Mouse (Mus musculus): ENCODE measurements at regions not wholly inside any gene's neighbourhood (a gene's known extent, or its start where the extent isn't known, plus 50 kb on each side); places are given as distances from the start of the nearest gene placed in this dataset.

- Histone ChIP-seq H3K36me3 (ENCODE audit: insufficient read depth) (no peaks in the 10 kb centered on the region), H3K9ac (no peak overlapping the region), H3K27ac (ENCODE audit: low read depth) (no peak overlapping the region), H3K27me3 (ENCODE audit: insufficient read depth, low read length) (peaks cover 10% of the 10 kb centered on the region), H3K4me1 (ENCODE audit: insufficient read depth) (0 out of 2 replicates have a peak, but pooled peaks cover 3% of the 10 kb centered on the region), H3K4me2 (no peak overlapping the region), H3K4me3 (ENCODE audit: low read depth, low read length) (no peak overlapping the region), H3K9me3 (ENCODE audit: low read depth, low read length) (no peaks in the 10 kb centered on the region)
- WGBS = 35% methylated on average over 3 of the region's 3 CpGs
- peak; percentile 19 for DNase-seq
- no peak for ATAC-seq (ENCODE audit: insufficient read depth)
- no peak for TF ChIP-seq CTCF (IDR thresholded peaks at IDR 0.05; ENCODE audit: low read depth)
Measured at GRCm38 (mm10) chr2:178631336-178631735, 201.0 kb downstream of the Cdh26 start.

- Histone ChIP-seq H3K36me3 (ENCODE audit: insufficient read depth) (no peaks in the 10 kb centered on the region), H3K9me3 (ENCODE audit: low read depth, low read length) (no peaks in the 10 kb centered on the region), H3K4me2 (no peak overlapping the region), H3K4me3 (ENCODE audit: low read depth, low read length) (no peak overlapping the region), H3K27me3 (ENCODE audit: insufficient read depth, low read length) (peaks cover 8% of the 10 kb centered on the region), H3K9ac (no peak overlapping the region), H3K4me1 (ENCODE audit: insufficient read depth) (0 out of 2 replicates have a peak, but pooled peaks cover 3% of the 10 kb centered on the region), H3K27ac (ENCODE audit: low read depth) (no peak overlapping the region)
- 51% methylated on average over 12 of the region's 12 CpGs for WGBS
- DNase-seq (peak; percentile 43), ATAC-seq (ENCODE audit: insufficient read depth) (no peak)
- TF ChIP-seq CTCF (IDR thresholded peaks at IDR 0.05; ENCODE audit: low read depth) = no peak
Measured at GRCm38 (mm10) chr2:178631966-178632365, 201.6 kb downstream of the Cdh26 start.

GRCm38 (mm10) chr2:178632831-178633585 lies 202.7 kb downstream of the Cdh26 start:
- peak; percentile 13 for DNase-seq
- no peak for TF ChIP-seq CTCF (IDR thresholded peaks at IDR 0.05; ENCODE audit: low read depth)
- Histone ChIP-seq H3K4me1 (ENCODE audit: insufficient read depth) (0 out of 2 replicates have a peak, but pooled peaks cover 3% of the 10 kb centered on the region), H3K27me3 (ENCODE audit: insufficient read depth, low read length) (peaks cover 6% of the 10 kb centered on the region), H3K36me3 (ENCODE audit: insufficient read depth) (no peaks in the 10 kb centered on the region), H3K9ac (no peak overlapping the region), H3K9me3 (ENCODE audit: low read depth, low read length) (no peaks in the 10 kb centered on the region), H3K27ac (ENCODE audit: low read depth) (no peak overlapping the region), H3K4me2 (no peak overlapping the region), H3K4me3 (ENCODE audit: low read depth, low read length) (no peak overlapping the region)
- WGBS = 79% methylated on average over 13 of the region's 13 CpGs
- ATAC-seq (ENCODE audit: insufficient read depth) = no peak

GRCm38 (mm10) chr2:178634116-178634515 lies 203.8 kb downstream of the Cdh26 start:
- no peak for TF ChIP-seq CTCF (IDR thresholded peaks at IDR 0.05; ENCODE audit: low read depth)
- no peak overlapping the region for H3K4me3 ChIP-seq (ENCODE audit: low read depth, low read length)
- no peak overlapping the region for H3K4me2 ChIP-seq
- H3K9ac ChIP-seq = no peak overlapping the region
- no peaks in the 10 kb centered on the region for H3K36me3 ChIP-seq (ENCODE audit: insufficient read depth)
- WGBS = 40% methylated on average over 10 of the region's 10 CpGs
- no peaks in the 10 kb centered on the region for H3K9me3 ChIP-seq (ENCODE audit: low read depth, low read length)
- 0 out of 2 replicates have a peak, but pooled peaks cover 3% of the 10 kb centered on the region for H3K4me1 ChIP-seq (ENCODE audit: insufficient read depth)
- no peak overlapping the region for H3K27ac ChIP-seq (ENCODE audit: low read depth)
- no peaks in the 10 kb centered on the region for H3K27me3 ChIP-seq (ENCODE audit: insufficient read depth, low read length)
- ATAC-seq (ENCODE audit: insufficient read depth) = no peak
- no peak for DNase-seq

GRCm38 (mm10) chr2:178635685-178636084 lies 205.4 kb downstream of the Cdh26 start:
- no peak overlapping the region for H3K4me2 ChIP-seq
- DNase-seq (peak; percentile 52), ATAC-seq (ENCODE audit: insufficient read depth) (peak; percentile 62)
- no peaks in the 10 kb centered on the region for H3K9me3 ChIP-seq (ENCODE audit: low read depth, low read length)
- H3K9ac ChIP-seq = no peak overlapping the region
- 0 out of 2 replicates have a peak, but pooled peaks cover 3% of the 10 kb centered on the region for H3K4me1 ChIP-seq (ENCODE audit: insufficient read depth)
- H3K4me3 ChIP-seq (ENCODE audit: low read depth, low read length) = no peak overlapping the region
- WGBS = 37% methylated on average over 4 of the region's 4 CpGs
- no peaks in the 10 kb centered on the region for H3K27me3 ChIP-seq (ENCODE audit: insufficient read depth, low read length)
- H3K27ac ChIP-seq (ENCODE audit: low read depth) = no peak overlapping the region
- no peak for TF ChIP-seq CTCF (IDR thresholded peaks at IDR 0.05; ENCODE audit: low read depth)
- no peaks in the 10 kb centered on the region for H3K36me3 ChIP-seq (ENCODE audit: insufficient read depth)

GRCm38 (mm10) chr2:178636901-178637300 lies 206.6 kb downstream of the Cdh26 start:
- Histone ChIP-seq H3K4me2 (no peak overlapping the region), H3K9ac (no peak overlapping the region), H3K4me3 (ENCODE audit: low read depth, low read length) (no peak overlapping the region), H3K27me3 (ENCODE audit: insufficient read depth, low read length) (no peaks in the 10 kb centered on the region), H3K36me3 (ENCODE audit: insufficient read depth) (no peaks in the 10 kb centered on the region), H3K9me3 (ENCODE audit: low read depth, low read length) (no peaks in the 10 kb centered on the region), H3K27ac (ENCODE audit: low read depth) (no peak overlapping the region), H3K4me1 (ENCODE audit: insufficient read depth) (0 out of 2 replicates have a peak, but pooled peaks cover 3% of the 10 kb centered on the region)
- ATAC-seq (ENCODE audit: insufficient read depth) = no peak
- DNase-seq = no peak
- TF ChIP-seq CTCF (IDR thresholded peaks at IDR 0.05; ENCODE audit: low read depth) = no peak
- 83% methylated on average over 9 of the region's 9 CpGs for WGBS

GRCm38 (mm10) chr2:178642137-178643052 lies 212.1 kb downstream of the Cdh26 start:
- no peaks in the 10 kb centered on the region for H3K36me3 ChIP-seq (ENCODE audit: insufficient read depth)
- no peak for TF ChIP-seq CTCF (IDR thresholded peaks at IDR 0.05; ENCODE audit: low read depth)

More at GRCm38 (mm10) chr2:178642137-178643052, 212.1 kb downstream of the Cdh26 start:
- no peaks in the 10 kb centered on the region for H3K27me3 ChIP-seq (ENCODE audit: insufficient read depth, low read length)
- H3K4me2 ChIP-seq = 0 out of 2 replicates have a peak overlapping the region, but pooled peaks have one; percentile 5
- H3K9ac ChIP-seq = no peak overlapping the region
- DNase-seq = peak; percentile 59
- no peaks in the 10 kb centered on the region for H3K4me1 ChIP-seq (ENCODE audit: insufficient read depth)
- no peak overlapping the region for H3K4me3 ChIP-seq (ENCODE audit: low read depth, low read length)
- no peaks in the 10 kb centered on the region for H3K9me3 ChIP-seq (ENCODE audit: low read depth, low read length)
- peak; percentile 90 for ATAC-seq (ENCODE audit: insufficient read depth)
- H3K27ac ChIP-seq (ENCODE audit: low read depth) = peak overlapping the region; percentile 84
- 39% methylated on average over 16 of the region's 16 CpGs for WGBS
